9 mouse cellular contexts compared by ENCODE assay signal in the genomic region with DNA sequence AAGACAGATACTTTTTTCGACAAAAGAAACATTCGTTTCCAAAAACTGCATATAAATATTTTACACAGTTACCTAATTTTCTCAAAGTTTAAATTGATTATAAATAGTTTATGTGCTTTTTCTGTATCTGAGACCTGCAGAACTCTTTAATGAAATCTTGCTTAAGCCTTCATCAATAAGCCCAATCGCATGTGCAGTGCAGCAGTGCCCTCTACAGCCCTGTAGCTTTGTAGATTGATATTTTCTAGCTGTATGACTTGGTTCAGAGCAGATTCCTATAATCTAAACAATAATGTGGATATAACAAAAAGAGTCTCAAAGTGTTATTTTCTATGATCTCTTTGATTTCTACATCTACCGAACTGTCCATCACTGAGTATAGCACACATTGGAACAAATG.
DNase-seq lines count a peak whose midpoint lies in the region; ATAC-seq lines count a peak whose summit lies in the region.
"Had no signal": no experiment of that assay in that cellular context is flagged by ENCODE, and none has a peak within 500 bp of the region (broad histone marks: within the 10 kb centered on the region; RNA-seq: fewer than 3 reads in every experiment).

No protein-coding gene starts in this region.

- no peak overlapping the region for H3K9ac ChIP-seq in forebrain, embryonic 14.5 days (ENCODE audit: low read length)
- H3K9ac ChIP-seq in forebrain, embryonic 12.5 days, result no peak overlapping the region

- DNase-seq in forebrain, embryonic 14.5 days (ENCODE audit: low spot score), result peak; percentile 84
- DNase-seq in NIH3T3 (ENCODE audit: low read depth), result peak; percentile 2
- DNase-seq in layer of hippocampus, postnatal 36 days, result peak; percentile 54 to 60
- peak; percentile 56 to 57 for DNase-seq in right cerebral cortex, postnatal 36 days (ENCODE audit: low spot score in 2 of 2)
- no peak for DNase-seq in c-Kit-positive CD71-positive TER-119-positive erythroid progenitor cells, embryonic 14.5 days (ENCODE audit: low spot score)
- no peak for DNase-seq in heart, embryonic 10.5 days (ENCODE audit: low spot score)

- H3K4me1 ChIP-seq in forebrain, embryonic 14.5 days (ENCODE audit: control insufficient read depth, insufficient read depth, low read length), result no peaks in the 10 kb centered on the region
- no peaks in the 10 kb centered on the region for H3K4me1 ChIP-seq in forebrain, embryonic 12.5 days
- H3K4me1 ChIP-seq in heart, embryonic 10.5 days, result no peaks in the 10 kb centered on the region
- H3K4me1 ChIP-seq: megakaryocyte, embryonic 14.5 days had no signal

- H3K27me3 ChIP-seq in forebrain, embryonic 14.5 days (replicated peaks; ENCODE audit: control insufficient read depth, insufficient read depth, low read length), result no peaks in the 10 kb centered on the region
- no peaks in the 10 kb centered on the region for H3K27me3 ChIP-seq in forebrain, embryonic 12.5 days
- no peaks in the 10 kb centered on the region for H3K27me3 ChIP-seq in heart, embryonic 10.5 days (ENCODE audit: insufficient read depth, poor library complexity, severe bottlenecking)
- H3K27me3 ChIP-seq: megakaryocyte, embryonic 14.5 days had no signal

- ATAC-seq in forebrain, embryonic 14.5 days, result peak; percentile 63; the same call in 1 of the 2 replicates
- ATAC-seq in forebrain, embryonic 12.5 days (ENCODE audit: low FRiP score), result no peak
- peak; percentile 97 for ATAC-seq in frontal cortex, adult (ENCODE audit: low TSS enrichment)

- no peak overlapping the region for H3K4me3 ChIP-seq in forebrain, embryonic 14.5 days (ENCODE audit: low read depth, low read length)
- no peak overlapping the region for H3K4me3 ChIP-seq in forebrain, embryonic 12.5 days (replicated peaks)
- H3K4me3 ChIP-seq in heart, embryonic 10.5 days, result no peak overlapping the region
- H3K4me3 ChIP-seq: megakaryocyte, embryonic 14.5 days had no signal

- H3K9me3 ChIP-seq in forebrain, embryonic 14.5 days (replicated peaks; ENCODE audit: control insufficient read depth, low read length), result no peaks in the 10 kb centered on the region
- H3K9me3 ChIP-seq in forebrain, embryonic 12.5 days, result no peaks in the 10 kb centered on the region
- H3K9me3 ChIP-seq in heart, embryonic 10.5 days, result no peaks in the 10 kb centered on the region
- H3K9me3 ChIP-seq: megakaryocyte, embryonic 14.5 days had no signal

- H3K36me3 ChIP-seq in forebrain, embryonic 14.5 days (ENCODE audit: control insufficient read depth, insufficient read depth, low read length), result no peaks in the 10 kb centered on the region
- no peaks in the 10 kb centered on the region for H3K36me3 ChIP-seq in forebrain, embryonic 12.5 days (replicated peaks)
- H3K36me3 ChIP-seq in heart, embryonic 10.5 days, result no peaks in the 10 kb centered on the region

- WGBS in forebrain, embryonic 14.5 days, result 88% methylated on average over 4 of the region's 4 CpGs
- WGBS in forebrain, embryonic 12.5 days, result 86% methylated on average over 4 of the region's 4 CpGs
- 87% methylated on average over 4 of the region's 4 CpGs for WGBS in heart, embryonic 10.5 days

- H3K27ac ChIP-seq in forebrain, embryonic 14.5 days (ENCODE audit: low read depth, low read length), result no peak overlapping the region
- H3K27ac ChIP-seq in forebrain, embryonic 12.5 days, result no peak overlapping the region
- no peak overlapping the region for H3K27ac ChIP-seq in heart, embryonic 10.5 days

- no peak overlapping the region for H3K4me2 ChIP-seq in forebrain, embryonic 14.5 days (ENCODE audit: low read length)
- H3K4me2 ChIP-seq in forebrain, embryonic 12.5 days, result no peak overlapping the region

Comparison
In these comparisons a context has a peak if more than half of its experiments do, and no peak if none do; other contexts are left out.
1. DNase-seq: peak in forebrain, embryonic 14.5 days (single experiment), NIH3T3 (single experiment), layer of hippocampus, postnatal 36 days (2 of 2) and right cerebral cortex, postnatal 36 days (2 of 2); none in c-Kit-positive CD71-positive TER-119-positive erythroid progenitor cells, embryonic 14.5 days (single experiment) and heart, embryonic 10.5 days (single experiment).